Mouse (Mus musculus) embryonic fibroblast, embryonic 13.5 days (primary cell): ENCODE measurements around the gene Zfyve21.

Source experiments
- CTCF ChIP-seq: IDR thresholded peaks from 2 replicates; pipeline ENCODE4 v1.5.1; 2011; ENCODE audit warnings: mild to moderate bottlenecking, control low read depth, low read length, moderate library complexity, borderline replicate concordance; ENCODE audit not compliant: insufficient read depth
- POLR2A ChIP-seq: IDR thresholded peaks from 2 replicates; pipeline ENCODE4 v1.6.1; 2011; ENCODE audit warnings: low read depth, mild to moderate bottlenecking, control low read depth, low read length, moderate library complexity

GRCm38 (mm10) chr12:111770651-111771050 lies 43.3 kb upstream of the Zfyve21 start:
- TF ChIP-seq CTCF: no peak
- no peak for TF ChIP-seq POLR2A
